Mouse (Mus musculus) cerebellum, postnatal 14 days (tissue): ENCODE data around the gene Taar7a.

Experiments used
- DNase-seq, 2 experiments: peaks; one replicate each; pipeline ENCODE4 v3.0.0; 2021; ENCODE audit warnings: mixed read lengths in 2 of 2

Taar7a gene

DNA sequence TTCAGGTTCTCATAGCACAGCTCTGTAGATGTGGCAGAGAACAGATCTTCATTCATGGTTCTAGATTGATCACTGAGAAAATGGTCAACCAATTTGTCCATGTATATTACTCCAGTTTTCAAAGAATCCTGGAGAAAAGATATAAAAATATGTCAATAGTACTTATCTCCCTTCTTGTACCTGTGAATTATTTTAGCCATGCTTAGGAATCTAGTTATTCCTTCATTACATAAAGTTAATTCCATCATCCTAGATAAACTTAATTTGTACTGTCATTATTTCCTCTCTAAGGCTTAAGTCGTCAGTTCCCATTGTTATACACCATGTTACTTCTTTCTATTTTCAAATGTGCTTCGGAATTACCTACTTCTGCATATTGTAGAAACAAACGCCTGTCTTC, at the start of gene Taar7a:
Gene Taar7a (minus strand): TSS at position 101 of the 400 bp plus-strand sequence.
- DNase-seq: no peak

DNA sequence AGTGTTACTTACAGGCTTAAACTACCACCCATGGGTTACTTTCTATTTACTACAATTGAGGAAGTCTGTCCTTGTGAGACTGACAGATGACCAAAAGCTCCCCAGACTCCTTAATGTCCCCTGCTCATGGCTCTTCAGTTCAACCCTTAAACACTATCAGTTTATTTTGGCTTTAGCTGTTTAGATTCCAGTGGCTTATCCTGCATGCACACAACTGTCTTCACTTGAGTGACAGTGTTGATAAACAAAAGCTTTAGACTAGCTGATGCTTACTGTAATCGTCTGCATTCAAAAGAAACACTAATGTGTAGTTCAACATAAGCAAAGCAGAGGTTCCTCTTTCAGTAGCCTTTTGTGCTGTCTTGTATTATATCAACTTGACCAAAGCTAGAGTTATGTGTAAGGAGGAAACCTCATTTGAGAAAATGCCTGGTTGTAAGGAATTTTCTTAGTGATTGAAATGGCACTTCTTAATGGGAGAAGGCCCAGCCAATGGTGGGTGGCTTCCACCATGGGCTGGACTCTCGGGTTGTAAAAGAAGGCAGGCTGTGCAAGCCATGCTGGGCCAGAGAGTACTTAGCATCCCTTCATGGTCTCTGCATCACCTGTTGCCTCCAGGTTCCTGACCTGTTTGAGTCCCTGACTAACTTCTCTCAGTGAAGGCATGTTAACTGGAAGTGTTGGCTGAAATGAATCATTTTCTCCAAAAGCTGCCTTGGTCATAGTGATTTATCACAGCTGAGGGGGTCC, 47.0 kb upstream of the Taar7a start:
- DNase-seq: no peak

DNA sequence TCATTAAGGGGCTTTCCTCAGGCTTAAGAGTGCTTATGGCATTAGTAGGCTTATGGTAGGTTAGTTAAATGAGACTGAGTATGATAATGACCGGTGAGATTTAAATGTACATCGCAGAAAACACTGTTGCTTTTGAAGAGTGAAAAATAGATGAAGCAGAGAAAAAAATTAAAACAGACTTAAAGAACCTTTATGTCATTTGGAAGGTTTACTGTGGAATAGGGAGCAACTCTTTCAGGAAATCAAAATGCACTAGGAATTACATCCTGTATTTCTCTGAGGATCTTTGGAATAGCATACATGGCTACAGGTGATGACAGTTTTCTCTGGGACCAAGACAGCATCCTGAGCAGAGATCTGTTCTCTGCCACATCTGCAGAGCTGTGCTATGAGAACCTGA, 44.0 kb upstream of the Taar7a start, which contains the start of gene Taar7e:
Gene Taar7e (plus strand): TSS at position 301 of the 400 bp plus-strand sequence.
- DNase-seq: no peak

DNA sequence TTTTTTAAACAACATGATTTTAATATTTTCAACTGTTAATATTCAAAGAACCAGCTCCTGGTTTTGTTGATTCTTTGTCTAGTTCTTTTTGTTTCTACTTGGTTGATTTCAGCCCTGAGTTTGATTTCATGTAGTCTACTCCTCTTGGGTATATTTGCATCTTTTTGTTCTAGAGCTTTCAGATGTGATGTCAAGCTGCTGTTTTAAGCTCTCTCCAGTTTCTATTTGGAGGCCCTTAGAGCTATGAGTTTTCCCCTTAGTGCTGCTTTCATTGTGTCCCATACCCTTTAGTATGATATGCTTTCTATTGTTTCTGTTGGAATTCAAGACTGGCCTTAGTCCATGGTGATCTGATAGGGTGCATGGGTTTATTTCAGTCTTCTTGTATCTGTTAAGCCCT, 38.1 kb upstream of the Taar7a start:
- no peak for DNase-seq

DNA sequence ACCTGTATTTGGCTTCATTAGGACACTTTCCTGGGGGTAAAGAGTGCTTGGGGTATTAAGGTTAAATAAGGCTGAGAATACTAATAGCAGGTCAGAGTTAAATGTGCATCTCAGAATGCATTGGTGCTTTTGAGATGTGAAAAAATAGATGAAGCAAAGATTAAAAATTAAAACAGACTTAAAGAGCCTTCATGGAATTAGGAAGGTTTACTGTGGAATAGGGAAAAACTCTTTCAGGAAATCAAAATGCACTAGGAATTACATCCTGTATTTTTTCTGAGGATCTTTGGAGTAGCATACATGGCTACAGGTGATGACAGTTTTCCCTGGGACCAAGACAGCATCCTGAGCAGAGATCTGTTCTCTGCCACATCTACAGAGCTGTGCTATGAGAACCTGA, 33.6 kb upstream of the Taar7a start, which contains the start of gene Taar7d:
Gene Taar7d (plus strand): TSS at position 301 of the 400 bp plus-strand sequence.
- no peak for DNase-seq

DNA sequence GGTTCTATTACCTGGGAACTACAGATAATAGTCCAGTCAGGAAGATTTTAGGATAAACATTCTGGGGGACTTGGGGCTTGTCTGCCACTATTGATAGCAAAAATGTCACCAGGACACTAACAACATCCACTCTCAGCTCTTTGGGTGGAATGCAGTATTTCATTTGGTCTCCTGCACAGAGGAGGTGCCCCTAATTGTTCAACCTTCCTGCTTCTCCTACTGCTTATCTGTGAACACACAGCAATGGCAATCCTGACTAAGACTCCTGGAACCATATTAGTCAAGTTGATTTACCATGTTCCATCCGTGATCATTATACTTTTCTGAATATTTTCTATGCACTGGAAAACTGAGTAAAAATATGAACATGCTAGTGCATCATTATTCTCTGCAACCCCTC, 14.9 kb upstream of the Taar7a start:
- no peak for DNase-seq

DNA sequence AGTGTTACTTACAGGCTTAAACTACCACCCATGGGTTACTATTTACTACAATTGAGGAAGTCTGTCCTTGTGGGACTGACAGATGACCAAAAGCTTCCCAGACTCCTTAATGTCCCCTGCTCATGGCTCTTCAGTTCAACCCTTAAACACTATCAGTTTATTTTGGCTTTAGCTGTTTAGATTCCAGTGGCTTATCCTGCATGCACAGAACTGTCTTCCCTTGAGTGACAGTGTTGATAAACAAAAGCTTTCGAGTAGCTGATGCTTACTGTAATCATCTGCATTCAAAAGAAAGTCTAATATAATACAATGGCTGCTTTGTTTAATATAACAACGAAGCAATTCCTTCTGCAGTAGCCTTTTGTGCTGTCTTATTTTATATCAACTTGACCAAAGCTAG, 13.8 kb upstream of the Taar7a start:
- no peak for DNase-seq

DNA sequence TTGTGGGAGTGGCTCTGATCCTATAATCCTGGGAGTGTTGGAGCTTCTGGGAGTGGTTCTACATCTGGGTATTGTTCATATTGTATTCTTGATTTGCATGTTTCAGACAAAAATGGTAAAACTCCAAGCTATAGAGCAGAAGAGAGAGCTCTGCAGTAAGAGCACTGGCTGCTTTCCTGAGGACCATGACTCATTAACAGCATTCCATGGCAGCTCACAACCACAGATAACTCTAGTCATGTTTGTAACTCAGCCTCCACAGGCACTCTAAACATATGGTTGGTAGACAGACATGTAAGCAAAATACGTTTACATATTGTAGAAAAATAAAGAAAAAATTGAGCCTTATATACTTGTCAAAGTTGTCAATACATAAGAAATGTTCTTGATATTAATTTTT, 13.2 kb upstream of the Taar7a start:
- no peak for DNase-seq

DNA sequence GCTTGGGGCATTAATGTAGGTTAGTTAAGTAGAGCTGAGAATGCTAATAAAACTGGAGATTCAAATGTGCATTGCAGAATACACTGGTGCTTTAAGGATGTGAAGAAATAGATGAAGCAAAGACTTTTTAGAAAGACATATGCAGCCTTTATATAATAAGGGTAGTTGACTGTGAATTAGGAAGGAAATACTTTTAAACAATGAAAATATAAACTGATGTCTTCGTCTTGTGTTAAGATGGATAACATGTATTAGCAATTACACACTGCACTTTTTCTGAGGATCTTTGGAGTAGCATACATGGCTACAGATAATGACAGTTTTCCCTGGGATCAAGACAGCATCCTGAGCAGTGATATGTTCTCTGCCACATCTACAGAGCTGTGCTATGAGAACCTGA, 6.4 kb upstream of the Taar7a start, which contains the start of gene Taar7b:
Gene Taar7b (plus strand): TSS at position 301 of the 400 bp plus-strand sequence.
- no peak for DNase-seq

DNA sequence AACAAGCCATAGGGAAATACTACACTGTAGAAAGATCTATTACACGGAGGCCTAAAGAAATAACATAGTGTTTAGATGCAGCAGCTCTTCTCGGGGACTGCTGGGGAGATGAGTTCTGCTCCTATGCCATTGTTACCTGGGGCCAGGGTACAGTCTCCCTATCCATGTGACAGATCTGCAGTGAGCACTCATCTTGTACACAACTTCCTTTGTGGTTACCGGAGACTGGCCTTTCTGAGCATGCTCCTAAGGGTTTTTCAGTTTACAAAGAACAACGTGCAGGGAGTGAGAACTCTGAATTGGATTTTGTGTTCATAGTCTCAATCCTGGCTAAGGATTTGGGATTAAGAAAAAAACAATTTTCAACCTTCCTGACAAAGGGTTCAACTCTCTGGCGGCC, 6.9 kb downstream of the Taar7a start:
- no peak for DNase-seq

DNA sequence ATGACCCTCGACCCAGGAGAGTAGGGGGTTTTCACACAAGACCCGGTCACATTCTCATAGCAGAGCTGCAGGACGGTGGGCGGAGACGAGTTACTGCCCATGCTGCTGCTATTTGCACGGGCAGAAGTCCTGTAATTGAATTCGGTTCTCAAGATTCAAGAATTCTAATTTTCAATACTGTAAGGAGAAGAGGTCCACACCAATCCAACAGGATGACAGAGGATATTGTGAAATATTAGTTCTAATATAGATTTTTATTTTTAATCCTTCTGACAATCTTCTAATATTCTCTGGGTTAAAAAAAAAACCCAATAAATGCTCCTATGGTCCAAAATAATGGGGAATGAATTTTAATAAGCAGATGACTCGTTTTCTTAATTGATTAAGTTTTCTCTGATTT, 7.7 kb downstream of the Taar7a start, which contains the start of gene Taar6:
Gene Taar6 (minus strand): TSS at position 101 of the 400 bp plus-strand sequence.
- no peak for DNase-seq

DNA sequence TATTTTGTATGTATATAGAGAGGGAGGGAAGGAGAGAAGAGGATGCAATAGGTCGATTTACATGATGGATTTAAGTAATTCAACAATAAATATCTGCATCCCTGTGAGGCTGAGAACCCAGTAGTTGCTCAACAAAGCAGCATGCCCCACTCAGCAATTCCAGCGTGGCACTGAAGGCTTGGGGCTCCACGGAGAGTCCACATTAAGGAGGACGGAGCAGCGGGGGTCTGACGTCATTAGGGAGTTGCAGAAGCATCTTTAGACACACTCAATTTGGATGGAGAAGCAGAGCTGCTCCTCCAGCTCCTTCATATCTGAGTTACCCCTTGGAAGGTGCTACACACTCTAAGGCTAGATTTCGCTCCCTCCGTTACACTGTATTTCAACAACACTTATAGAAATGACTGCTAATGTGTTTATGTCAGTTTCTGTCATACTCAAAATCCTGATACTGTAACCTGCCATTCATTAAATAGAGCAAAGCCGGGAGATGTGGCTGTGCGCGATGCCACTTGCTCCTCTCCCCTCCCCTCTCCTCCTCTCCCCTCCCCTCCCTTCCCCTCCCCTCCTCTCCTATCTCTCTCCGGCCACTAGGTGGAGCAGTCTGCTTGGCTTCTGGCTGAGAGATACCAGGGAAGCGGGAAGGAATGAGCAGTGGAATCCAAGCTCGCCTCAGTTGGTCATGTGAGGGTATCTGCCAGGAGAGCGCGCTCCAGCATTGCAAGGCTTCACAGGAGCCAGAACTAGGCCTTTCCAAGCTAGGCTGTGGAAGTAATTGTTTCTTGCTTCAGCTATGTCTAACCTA, 14.2 kb downstream of the Taar7a start:
- DNase-seq: peak; percentile 88 to 91

DNA sequence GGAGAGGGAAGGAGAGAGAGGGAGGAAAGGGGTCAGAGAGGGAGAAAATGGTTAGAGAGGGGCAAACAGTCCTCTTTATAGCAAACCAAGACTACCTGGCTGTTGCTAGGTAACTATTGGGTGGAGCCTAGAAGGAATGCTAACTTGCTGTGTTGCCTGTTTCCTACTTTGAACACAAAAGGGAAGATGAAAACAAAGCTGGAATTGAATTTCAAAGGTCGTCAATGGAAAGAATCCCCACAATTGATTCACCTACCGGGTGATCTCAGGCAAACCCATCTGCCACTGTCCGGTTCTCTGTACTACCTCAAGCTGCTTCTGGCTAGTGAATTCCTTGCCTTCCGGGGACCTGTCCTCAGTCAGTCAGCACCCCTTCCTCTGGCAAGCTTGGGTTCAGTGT, 15.3 kb downstream of the Taar7a start:
- no peak for DNase-seq

DNA sequence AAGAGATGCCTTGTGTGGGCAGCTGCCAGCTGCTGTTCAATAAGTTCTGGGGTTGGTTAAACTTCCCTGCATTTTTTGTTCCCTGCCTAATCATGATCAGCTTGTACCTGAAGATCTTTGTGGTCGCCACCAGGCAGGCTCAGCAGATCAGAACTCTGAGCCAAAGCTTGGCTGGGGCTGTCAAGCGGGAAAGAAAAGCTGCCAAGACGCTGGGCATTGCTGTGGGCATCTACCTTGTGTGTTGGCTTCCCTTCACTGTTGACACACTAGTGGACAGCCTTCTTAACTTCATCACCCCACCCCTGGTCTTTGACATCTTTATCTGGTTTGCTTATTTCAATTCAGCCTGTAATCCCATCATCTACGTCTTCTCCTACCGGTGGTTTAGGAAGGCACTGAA, 22.0 kb downstream of the Taar7a start:
- peak; percentile 51 to 65 for DNase-seq

DNA sequence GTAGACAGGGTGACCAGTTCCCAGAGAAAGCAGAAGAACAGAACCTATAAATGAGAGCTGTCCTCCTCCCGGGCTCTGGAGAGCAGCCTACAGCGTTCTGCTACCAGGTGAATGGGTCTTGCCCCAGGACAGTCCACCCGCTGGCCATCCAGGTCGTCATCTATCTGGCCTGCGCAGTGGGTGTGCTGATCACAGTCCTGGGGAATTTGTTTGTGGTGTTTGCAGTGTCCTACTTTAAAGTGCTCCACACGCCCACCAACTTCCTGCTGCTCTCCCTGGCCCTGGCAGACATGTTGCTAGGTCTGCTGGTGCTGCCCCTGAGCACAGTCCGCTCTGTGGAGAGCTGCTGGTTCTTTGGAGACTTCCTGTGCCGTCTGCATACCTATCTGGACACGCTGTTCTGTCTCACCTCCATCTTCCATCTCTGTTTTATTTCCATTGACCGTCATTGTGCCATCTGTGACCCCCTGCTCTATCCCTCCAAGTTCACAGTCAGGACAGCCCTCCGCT, 22.6 kb downstream of the Taar7a start, which contains the start of gene Taar5:
Gene Taar5 (plus strand): TSS at position 51 of the 510 bp plus-strand sequence.
- no peak for DNase-seq

DNA sequence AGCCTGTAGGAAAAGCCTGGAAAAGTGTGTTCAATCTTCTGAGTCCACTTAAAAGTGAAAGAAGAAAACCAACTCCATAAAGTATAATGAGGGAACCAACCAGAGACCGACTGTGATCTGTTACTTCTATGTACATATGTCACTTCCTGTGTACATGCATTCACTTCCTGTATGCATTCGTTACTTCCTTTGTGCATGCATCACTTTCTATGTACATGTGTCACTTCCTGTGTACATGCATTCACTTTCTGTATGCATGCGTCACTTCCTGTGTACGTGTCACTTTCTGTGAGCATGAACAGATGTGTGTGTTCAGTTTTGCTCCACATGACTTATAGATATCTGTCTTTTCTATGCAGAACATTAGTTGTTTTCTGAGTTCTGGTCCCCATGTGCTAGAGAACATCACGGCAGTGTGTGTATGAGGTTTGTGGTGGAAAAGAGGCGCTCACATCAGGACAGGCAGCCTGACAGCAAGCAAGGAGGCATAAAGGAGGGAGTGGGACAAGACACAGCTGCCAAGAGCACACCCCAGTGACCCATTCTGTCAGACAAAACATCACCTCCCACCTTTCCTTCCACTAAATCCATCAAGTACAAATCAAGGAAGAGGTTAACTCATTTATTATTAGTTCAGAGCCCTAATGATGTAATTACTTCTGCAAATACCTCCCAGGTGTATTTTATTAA, 28.2 kb downstream of the Taar7a start:
- no peak for DNase-seq

DNA sequence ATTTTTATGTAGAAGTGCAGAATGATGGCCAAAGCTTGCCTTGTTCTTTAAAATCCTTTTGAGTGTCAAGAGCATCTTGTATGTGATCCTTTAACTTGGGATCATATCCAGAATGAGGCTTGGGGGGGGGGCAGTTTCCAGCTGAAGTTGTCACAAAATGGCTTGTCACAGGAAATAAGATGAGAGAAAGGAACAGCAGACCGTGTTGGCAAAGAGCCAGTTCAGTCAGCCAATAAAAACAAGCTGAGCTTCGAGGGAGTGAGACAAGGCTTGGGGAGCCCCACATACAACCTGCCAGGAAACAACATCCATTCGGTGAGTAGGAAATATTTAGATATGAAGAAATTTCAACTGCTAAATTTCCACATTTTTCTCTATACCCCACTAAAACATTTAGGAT, 29.8 kb downstream of the Taar7a start:
- peak; percentile 75 to 79 for DNase-seq

DNA sequence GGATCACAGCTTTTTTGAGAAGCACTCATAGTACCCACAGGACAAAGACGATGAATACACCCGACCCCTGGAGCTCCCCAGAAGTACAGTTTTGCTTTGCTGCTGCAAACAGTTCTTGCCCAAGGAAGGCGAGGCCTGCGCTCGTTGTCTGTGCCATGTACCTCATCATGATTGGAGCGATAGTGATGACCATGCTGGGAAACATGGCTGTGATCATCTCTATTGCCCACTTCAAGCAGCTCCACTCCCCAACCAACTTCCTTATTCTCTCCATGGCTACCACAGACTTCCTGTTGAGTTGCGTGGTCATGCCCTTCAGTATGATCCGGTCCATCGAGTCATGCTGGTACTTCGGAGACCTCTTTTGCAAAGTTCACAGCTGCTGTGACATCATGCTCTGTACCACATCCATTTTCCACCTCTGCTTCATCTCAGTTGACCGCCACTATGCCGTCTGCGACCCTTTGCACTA, 32.8 kb downstream of the Taar7a start, which contains the start of gene Taar4:
Gene Taar4 (plus strand): TSS at position 51 of the 472 bp plus-strand sequence.
- DNase-seq: no peak

DNA sequence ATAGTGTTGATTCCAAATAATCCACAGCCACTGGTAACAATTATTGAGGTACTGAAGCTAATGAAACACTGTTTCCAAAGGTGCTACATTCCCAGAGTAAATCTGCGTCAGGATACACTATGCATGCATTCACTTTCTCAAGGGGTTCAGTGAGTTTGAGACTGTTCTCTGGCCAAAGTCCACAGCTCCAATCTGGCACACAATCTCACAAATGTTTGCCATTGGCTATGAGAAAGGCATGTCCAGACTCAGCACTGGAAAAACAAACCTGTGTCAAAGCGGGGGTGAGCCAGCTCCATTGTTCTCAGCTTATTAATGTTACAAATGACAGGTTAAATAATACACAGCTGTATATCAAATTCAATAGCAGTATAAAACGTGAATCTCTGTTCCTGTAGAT, 34.2 kb downstream of the Taar7a start:
- peak; percentile 46 to 66 for DNase-seq

DNA sequence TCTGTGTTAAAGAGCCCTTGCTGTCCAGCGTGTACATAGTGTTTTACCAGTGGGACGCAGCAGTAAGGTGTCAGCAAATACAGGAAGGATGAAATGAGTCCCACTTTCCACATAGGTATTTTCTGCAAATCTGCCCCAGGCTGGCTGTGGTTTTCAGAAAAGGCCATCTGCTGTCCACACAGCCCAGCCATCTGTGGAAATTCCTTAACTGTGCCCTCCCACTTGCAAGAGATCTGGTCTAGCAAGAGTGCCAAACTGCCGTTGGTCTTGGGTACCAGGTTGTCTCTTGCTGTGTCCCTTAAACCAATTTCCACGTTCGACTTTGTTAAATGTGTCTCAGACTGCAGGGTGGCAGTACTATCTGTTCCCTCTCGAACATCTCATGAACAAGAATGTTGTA, 41.6 kb downstream of the Taar7a start:
- DNase-seq: peak; percentile 66 to 76

DNA sequence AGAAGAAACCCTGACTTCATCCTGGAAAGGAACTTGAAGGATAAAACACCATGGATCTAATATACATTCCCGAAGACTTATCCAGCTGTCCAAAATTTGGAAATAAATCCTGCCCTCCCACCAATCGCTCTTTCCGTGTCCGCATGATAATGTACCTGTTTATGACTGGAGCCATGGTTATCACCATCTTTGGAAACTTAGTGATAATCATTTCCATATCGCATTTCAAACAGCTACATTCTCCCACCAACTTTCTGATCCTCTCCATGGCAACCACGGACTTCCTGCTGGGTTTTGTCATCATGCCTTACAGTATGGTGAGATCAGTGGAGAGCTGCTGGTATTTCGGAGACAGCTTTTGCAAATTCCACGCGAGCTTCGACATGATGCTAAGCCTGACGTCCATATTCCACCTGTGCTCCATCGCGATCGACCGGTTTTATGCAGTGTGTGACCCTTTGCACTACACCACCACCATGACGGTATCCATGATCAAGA, 43.7 kb downstream of the Taar7a start, which contains the start of gene Taar3:
Gene Taar3 (plus strand): TSS at position 51 of the 498 bp plus-strand sequence.
- DNase-seq: peak; percentile 44 to 51

DNA sequence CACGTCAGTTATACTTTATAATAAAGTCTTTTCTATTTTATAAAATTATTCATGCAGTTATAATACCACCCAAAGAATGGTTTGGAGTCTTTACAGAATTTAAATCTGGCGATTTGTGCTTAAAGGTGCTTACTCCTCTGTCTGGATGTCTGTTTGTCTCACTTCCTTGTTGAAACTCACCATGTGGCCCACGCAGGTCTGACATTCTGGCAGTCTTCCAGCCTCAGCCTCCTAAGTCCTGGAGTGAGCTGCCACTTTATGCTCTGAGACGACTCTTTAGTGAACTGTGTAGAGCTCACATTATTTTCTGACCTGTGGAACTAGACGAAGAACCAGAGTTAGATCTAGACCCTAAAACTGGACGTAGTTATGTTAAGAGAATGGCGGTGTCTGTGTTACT, 45.3 kb downstream of the Taar7a start:
- DNase-seq: peak; percentile 40 to 66
